Mouse (Mus musculus): ENCODE measurements at regions not wholly inside any gene's neighbourhood (a gene's known extent, or its start where the extent isn't known, plus 50 kb on each side); places are given as distances from the start of the nearest gene placed in this dataset.
A peak's percentile ranks its signal among the peaks of the same experiment; 100 is the strongest.

GRCm38 (mm10) chr4:56686141-56686540 is 53.7 kb upstream of the Gm26657 start:
- no peak for DNase-seq

DNA sequence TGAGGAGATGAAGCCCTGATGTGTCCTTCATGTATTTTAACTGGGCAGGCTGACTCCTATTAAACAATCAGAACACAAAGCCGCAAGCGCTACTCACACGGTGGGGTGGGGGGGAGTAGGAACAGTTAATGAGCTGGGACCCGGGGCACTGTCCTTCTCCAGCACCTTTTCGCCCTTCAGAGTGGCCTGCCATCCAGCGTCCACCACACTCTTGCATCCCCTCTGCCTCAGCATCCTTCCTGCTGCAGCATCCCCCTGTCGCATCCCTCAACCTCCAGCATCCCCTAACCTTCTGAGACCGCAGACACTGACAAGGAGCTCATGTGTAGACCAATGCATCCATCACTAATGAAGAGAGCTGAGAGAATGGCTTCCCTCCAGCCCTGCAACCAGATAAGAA is 54.2 kb upstream of the Gm26657 start:
- no peak for DNase-seq

DNA sequence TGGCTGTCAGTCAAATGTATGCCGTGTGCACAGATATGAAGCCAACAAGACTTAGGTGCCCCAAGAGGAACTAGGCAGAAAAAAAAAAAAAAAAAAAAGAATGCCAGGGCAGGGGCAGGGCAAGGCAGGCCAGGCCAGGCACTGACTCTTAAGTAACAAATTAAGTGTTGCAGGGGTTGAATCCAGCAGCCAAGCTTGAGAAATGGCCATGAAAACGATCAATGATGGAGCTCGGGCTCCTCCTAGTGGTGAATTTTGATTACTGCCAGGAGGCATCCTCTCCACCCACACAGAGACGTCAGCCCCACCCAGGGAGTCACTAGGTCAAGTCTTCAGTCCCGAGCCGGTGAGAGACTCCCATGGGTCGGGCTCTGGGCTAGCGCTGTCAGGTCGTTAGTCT is 54.7 kb upstream of the Gm26657 start:
- peak; percentile 44 for DNase-seq

GRCm38 (mm10) chr4:56684031-56684430 is 55.8 kb upstream of the Gm26657 start:
- no peak for DNase-seq

DNA sequence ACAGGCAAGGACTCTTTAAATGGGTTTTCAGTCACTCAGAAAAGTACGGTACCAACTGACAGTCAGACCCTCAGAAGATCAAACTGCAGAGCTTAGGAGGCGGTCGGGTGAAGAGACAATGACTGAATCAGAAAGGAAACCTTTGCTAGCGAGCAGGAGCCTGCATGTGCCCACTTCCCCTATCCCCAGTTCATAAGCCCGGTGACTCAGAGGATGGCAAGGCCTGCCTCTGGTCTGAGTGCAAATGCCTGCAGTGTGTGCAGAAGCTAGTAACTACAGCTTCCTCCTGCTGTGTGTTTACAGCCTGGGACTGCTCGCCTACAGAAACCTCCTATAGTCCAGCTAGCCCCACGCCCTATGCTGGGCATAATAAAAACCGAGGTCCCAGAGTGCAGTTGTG is 58.7 kb upstream of the Gm26657 start:
- DNase-seq: no peak

- no peak for DNase-seq
Observed at GRCm38 (mm10) chr4:56673868-56674267, 66.0 kb upstream of the Gm26657 start.

- no peak for DNase-seq
Observed at GRCm38 (mm10) chr4:56664921-56665320, 74.9 kb upstream of the Gm26657 start.

- DNase-seq: no peak
Observed at GRCm38 (mm10) chr4:56661816-56662215, 78.1 kb upstream of the Gm26657 start.

DNA sequence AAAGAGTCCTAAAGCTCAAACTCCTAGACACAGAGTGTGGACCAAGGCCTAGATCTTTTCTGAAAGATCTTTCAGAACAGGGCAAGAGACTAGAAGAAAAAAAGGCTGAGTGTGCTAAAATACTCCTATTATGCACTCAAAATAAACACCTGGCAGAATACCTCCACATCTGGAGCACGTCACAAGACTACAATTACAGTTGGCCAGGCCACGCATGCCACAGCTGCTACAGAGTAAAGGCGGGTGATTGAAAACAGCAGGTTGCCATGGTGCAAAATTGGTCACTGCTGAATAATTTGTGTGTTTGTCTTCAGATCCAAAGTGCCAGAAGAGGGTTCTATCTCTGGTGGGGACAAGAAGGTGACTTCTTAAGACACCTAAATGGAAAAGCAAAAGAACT is 82.8 kb upstream of the Gm26657 start:
- DNase-seq: no peak

GRCm38 (mm10) chr4:56654327-56654726 is 85.5 kb upstream of the Gm26657 start:
- DNase-seq: peak; percentile 1

DNA sequence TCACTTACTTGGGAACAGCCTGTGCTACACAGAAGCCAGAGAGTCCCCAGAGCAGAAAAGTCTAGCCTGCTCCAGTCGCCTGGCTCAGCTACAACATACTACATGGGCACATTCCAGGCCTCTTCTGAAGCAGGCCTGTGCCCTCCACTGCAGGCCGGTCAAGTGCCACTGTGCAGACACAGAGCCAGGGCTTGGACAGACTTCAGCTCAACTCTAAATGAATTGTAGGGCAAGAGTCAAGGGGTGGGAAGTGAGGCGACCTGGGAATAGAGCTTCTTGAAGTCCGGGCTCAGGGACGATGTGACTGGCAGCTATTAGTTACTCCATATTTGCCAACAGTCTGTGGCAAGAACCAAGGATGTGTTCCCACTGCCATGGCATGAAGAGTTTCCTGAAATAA is 87.1 kb upstream of the Gm26657 start:
- DNase-seq: no peak

DNA sequence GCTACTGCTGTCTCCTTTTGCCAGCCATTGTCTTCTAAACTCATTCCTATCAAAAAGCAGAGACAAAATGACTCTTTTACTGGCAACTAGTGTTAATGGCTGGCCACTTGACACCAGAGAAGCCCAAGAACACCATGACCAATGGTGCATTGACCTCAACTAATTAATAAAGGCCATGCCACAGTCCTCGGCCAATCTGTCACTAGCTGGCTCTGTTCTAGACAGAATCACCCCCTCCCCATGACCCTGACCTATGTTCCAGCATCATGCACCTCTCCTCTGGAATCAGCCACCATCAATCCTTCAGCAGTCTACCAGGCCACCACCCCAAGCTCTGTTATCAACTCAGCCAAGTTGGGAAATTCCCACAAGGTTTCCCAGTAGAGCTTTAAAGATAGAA is 90.1 kb upstream of the Gm26657 start:
- DNase-seq: no peak

DNA sequence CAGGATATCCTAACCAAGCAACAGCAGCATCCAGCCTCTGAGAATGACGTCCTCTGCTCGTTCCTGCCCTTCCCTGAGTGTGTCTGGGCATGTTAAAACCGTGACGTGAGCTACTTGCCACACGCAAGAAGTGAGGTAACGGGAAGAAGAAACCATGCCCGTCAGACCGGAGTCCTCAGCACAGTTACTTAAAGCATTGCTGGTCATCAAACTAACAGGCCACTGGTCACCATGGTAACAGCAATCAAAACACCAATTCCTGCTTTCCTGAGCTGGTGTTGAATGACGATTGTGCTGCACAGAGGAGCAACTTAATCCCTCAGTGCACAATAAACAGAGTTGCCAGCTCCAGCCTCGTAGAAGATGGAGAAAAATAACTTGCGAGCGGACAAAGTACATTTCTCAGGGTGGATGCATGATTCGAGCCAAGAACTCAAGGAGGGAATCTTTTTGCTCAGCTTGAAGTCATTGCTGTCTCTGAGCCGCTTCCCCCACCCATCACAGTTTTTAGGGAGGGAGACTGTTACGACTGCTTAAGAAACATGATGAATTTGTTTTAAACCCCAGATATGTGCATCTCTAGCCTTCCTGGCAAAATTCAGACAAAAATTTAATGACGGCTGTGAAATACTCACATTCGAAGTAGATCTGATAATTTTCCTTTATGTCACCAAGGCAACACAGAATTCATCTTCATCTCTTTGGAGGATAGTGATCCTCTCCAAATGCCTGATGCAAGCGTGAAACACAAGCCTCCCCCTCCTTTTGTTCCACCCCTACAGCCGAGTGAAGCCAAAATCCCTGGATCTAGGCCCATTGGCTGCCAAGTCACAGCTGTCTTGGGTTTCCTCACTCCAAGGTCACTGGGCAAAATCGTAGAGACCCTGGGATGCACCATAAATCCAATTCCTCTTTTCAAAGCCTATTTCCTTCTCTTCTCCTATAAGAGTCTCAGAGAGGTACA is 95.6 kb upstream of the Gm26657 start:
- no peak for DNase-seq

- no peak for DNase-seq
Observed at GRCm38 (mm10) chr4:56643491-56643890, 96.4 kb upstream of the Gm26657 start.

DNA sequence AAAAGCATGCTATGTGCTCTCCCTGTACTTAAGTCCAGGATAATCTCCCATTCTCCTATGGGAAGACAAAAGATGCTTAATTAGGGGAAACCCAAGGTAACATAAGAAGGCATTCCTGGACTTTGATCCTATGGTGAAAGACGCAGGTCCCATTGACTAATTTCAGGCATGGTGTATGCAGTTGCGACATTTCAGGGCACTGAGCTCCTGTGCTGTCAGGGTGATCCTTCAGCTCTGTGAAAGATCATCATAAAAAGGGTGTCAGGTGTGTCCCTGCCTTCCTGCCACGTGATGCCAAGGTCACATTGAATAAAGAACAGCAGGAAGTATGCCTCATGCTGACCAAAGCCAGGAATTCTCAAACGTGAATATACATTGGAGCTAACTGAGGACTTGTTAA is 100.2 kb upstream of the Gm26657 start:
- no peak for DNase-seq

GRCm38 (mm10) chr4:56638704-56639478 is 101.0 kb upstream of the Gm26657 start:
- no peak for DNase-seq

DNA sequence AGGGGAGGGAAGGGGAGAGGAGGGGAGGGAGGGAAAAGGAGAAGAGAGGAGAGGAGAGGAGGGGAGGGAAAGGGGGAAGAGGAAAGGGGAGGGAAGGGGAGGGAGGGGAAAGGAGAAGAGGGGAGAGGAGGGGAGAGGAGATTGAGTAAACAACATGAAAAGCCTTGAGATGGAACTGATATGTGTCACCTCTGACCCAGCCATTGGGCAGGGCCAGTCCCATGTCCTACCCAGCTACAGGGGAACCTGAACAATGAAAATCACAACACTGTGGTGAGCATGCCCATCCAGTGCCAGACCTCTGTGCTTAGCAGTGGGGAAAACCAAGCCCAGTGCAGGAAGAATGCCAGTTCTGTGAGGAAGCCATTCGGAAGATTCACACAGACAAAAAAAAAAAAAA is 103.6 kb upstream of the Gm26657 start:
- DNase-seq: no peak

GRCm38 (mm10) chr4:56633528-56633927 is 106.3 kb upstream of the Gm26657 start:
- DNase-seq: no peak

GRCm38 (mm10) chr4:56630251-56630650 is 109.6 kb upstream of the Gm26657 start:
- no peak for DNase-seq

- DNase-seq: no peak
Observed at GRCm38 (mm10) chr4:56627206-56627605, 112.7 kb upstream of the Gm26657 start.

DNA sequence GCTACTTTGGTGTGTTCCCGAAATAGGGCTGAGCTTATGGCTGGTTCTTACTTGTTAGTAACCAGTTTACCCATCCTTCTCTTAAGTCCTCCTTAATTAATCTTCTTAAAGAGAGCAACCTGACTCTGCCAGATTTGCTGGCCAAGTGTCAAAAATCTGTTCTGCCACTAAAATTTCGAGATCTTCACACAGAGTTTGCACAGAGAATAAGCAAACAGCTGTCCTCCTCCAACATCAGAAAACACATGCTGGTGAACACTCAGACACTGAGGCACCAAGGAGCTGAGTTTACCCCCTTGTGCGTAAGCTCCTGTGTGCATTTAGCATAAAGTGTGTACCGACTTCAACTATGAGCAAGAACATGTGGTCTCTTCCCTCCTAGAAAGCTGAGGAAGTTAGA is 118.1 kb upstream of the Gm26657 start:
- no peak for DNase-seq

DNA sequence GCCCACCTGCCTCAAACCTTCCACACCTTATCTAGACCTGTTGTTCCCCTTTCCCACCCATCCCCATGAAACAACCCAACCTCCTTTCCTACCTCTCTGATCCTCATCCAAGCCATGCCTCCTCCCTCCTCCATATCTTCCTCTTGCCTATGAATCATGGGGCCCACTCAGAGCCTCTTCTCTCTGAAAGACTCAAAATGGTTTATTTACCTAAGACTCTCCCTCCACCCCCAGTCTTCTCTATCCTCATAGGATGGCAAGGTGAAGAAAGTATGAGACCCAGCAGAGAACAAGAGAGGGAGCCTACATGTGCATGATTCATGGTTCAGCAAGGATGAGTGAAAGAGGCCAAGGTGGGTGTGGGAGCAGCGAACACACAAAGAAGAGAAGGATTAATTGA is 118.5 kb upstream of the Gm26657 start:
- DNase-seq: no peak

GRCm38 (mm10) chr4:56620628-56621027 is 119.2 kb upstream of the Gm26657 start:
- DNase-seq: no peak

- no peak for DNase-seq
Observed at GRCm38 (mm10) chr4:56619803-56620202, 120.1 kb upstream of the Gm26657 start.
